Mouse (Mus musculus) neural tube, embryonic 10.5 days (tissue): ENCODE measurements around the gene Taf12.

Experiments used
- DNase-seq: peaks from one replicate; pipeline ENCODE4 v3.0.0-alpha.2; 2017; ENCODE audit warnings: low spot score; ENCODE audit errors: extremely low spot score

Gene Taf12

DNA sequence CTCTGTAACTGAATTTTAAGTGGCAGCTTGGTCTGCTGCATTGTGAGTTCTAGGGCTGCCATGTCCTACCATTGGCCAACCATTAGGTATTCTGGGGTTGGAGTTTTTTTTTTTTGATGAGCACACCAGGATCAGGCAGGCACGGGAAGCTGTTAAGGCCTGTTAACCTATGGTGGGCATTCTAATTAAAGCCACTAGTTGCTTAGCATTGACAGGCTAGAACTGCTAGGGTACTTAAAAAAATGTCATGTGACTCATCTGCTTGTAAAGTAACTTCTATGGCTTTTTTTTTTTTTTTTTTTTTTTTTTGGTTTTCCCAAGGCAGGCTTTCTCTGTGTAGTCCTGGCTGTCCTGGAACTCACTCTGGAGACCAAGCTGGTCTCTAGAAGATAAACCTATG, 37.0 kb downstream of the Taf12 start:
- DNase-seq: no peak

- no peak for DNase-seq
Measured at GRCm38 (mm10) chr4:132311801-132312200, 37.6 kb downstream of the Taf12 start.

- no peak for DNase-seq
Measured at GRCm38 (mm10) chr4:132312627-132313026, 38.5 kb downstream of the Taf12 start.

GRCm38 (mm10) chr4:132315711-132316110, 41.5 kb downstream of the Taf12 start:
- DNase-seq: no peak

DNA sequence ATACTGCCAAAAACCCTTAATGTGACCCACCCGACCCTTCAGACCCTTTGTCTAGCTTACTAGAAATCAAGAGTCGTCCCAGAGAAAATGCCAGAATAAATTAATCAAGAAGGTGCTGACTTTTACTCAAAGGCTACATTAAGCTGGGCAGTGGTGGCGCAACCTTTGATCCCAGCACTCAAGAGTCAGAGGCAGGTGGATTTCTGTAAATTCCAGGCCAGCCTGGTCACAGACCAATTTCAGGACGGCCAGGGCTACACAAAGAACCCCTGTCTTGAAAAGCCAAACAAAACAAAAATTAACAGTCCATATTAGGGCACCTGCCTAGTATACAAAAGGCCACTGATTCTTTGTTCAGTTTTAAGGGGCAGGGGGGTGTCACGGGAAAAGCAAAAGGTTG, 52.3 kb downstream of the Taf12 start:
- no peak for DNase-seq

GRCm38 (mm10) chr4:132328391-132328982, 54.3 kb downstream of the Taf12 start:
- no peak for DNase-seq

DNA sequence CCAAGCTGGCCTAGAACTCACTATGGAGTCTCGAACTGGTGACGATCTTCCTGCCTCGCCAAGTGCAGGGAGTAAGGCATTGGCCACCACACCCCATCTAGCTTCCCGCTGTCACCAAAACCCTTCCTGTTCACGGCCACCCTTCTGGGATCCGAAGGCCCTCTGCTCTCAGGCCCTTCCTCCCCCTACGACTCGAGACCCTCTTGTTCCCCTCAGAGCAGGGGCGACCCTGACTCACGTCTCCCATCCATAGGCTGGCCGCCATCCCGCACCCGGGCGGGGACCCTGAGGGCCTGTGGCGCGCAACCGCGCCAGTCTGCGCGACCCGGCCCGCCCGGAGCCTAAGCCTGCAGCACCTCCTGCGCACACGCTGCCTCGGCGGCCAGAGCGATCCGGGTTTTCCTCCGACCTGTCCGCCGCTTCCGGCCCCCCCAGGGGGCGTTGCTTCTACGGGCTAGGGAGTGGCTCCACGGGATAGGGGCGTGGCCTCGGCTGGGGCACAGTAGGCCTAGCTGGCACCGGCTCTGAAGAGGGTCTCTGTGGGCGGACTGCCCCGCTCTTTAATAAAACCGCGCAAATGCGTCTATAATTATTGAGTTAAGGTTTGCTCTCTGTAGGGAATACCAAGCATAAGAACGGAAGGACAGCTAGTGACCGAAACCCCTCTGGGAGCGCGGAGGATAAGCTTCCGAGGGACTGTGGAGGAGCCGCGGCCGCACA, 55.1 kb downstream of the Taf12 start, which contains the start of gene Trnau1ap:
Gene Trnau1ap (minus strand): TSS at position 424 of the 720 bp plus-strand sequence.
- DNase-seq: peak; percentile 95

DNA sequence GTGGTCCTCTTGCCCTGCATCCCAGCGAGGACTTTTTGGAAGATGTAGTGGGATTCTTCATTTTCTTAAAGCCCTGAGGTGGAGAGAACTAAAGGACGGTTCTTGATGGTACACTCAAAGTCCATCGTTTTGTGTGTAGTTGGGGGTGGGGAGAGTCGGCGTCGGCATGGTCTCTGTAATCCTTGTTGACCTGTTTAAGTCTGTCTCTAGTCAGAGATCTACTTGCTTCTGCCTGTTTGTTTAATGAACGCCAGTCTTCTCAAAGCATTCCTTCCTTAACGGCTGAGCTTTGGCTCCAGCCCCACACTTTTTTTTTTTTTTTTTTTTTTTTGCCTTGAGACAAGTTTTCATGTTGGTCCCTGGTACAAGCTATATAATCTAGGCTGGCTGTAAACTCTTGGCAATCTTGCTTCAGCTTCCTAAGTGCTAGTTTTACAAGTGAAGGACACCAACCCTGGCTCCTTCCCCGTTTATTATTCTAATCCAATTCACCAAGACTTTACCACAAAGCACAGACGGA, 55.7 kb downstream of the Taf12 start:
- no peak for DNase-seq

GRCm38 (mm10) chr4:132331960-132332359, 57.8 kb downstream of the Taf12 start:
- no peak for DNase-seq

- DNase-seq: no peak
Measured at GRCm38 (mm10) chr4:132332880-132333279, 58.7 kb downstream of the Taf12 start.

DNA sequence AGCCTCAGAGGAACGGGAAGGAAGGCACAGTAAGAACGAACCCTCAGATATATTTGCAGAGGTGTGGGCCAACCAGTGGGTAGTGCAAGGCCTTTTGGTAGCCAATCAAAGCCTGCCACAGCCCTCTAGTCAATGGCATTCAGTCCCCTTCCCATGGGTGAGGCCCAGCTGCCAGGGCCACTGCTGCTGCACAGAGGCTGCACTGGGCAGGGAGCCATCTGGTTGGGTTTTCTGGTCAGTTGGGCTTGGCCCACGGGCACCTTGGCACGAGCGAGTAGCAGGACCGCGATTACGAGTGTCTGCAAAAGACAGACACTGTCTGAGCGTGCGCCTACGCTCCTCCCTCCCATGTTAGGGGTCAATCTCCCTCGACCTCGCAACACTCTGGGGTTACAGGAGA, 64.8 kb downstream of the Taf12 start:
- DNase-seq: no peak

GRCm38 (mm10) chr4:132341451-132341850, 67.3 kb downstream of the Taf12 start:
- no peak for DNase-seq

DNA sequence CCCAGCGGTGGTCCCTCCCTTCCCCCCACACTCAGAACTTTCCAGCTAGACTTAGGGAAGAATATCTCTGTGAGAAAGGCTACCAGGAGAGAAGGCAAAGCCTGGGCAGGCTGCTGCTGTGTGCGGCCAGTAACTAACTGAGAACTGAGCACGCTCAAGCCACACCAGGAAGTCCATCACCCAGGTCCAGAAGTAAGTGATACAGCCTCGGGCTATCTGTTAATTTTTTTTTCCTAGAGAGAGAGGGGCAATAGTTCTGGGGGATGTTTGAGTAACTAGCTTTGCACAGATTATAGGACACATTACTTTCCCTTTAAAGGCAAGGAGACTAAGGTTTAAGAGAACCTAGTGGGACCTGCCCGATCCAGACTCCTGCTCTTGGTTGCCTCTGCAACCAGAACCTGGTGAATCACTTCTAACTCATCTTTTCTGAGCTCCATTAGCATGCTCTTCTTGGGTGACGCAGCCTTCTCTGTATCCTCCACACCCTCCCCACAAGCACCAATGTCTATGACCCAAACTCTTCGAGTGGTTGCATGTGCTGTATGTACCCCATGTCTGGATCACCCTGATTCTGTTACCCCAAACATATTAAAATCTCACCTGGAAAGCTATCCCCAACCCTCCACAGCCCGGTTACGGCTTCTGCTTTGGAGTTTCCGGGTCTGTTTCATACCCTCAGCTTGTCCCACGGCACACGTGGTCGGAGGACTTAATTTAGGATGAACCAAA, 70.4 kb downstream of the Taf12 start:
- DNase-seq: no peak
